Mouse (Mus musculus) spleen, adult 2 months (tissue): Measurements from ENCODE around the gene Gdpd5.

Source experiments
- CTCF ChIP-seq: fragments of 200-500 bp; IDR thresholded peaks from 2 replicates; pipeline ENCODE4 v1.5.1; 2011; ENCODE audit warnings: mild to moderate bottlenecking, inconsistent platforms; ENCODE audit not compliant: insufficient read depth, insufficient read length, insufficient replicate concordance; ENCODE audit errors: extremely low read depth
- POLR2A ChIP-seq: fragments of 200-500 bp; IDR thresholded peaks from 2 replicates; pipeline ENCODE4 v1.6.1; 2011; ENCODE audit warnings: low read depth, low read length, inconsistent platforms

DNA sequence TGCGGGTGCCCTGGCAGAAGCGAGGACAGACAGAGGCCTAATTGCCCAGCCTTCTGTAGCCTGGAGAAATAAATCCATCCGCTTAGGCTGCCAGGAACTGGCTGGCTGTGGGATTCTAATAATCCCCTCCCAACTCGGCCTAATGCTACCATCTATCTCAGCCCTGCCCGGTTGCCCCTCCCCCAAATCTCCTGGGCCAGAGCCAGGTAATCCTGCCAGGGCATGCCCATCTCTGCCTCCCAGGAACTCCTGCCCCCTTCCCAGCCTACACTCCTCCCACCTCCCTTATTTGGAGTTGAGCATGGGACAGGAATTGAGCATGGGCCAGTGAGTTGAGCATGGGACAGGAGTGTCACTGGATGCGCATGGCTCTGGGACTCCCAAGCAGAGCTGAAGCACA lies 48.6 kb downstream of the Gdpd5 start:
- TF ChIP-seq CTCF (no peak), POLR2A (no peak)
